In genomic region chr15:27665392-27665911, GRCm38 (mm10) we compare ENCODE assay signal across 9 mouse cellular contexts. TPM values are rescaled to one million over a fixed set of nuclear protein-coding genes. Genes with fewer than 3 reads are reported as not detected.
DNase-seq lines count a peak whose midpoint lies in the region; ATAC-seq lines count a peak whose summit lies in the region.
"Had no signal": no experiment of that assay in that cellular context is flagged by ENCODE, and none has a peak within 500 bp of the region (broad histone marks: within the 10 kb centered on the region; RNA-seq: fewer than 3 reads in every experiment).

No protein-coding gene starts in this region.

- no peaks in the 10 kb centered on the region for H3K36me3 ChIP-seq in hindbrain, embryonic 11.5 days (ENCODE audit: control insufficient read depth, insufficient read depth, low read length)
- no peaks in the 10 kb centered on the region for H3K36me3 ChIP-seq in hindbrain, embryonic 10.5 days
- H3K36me3 ChIP-seq in hindbrain, embryonic 14.5 days (replicated peaks; ENCODE audit: control insufficient read depth, insufficient read depth): no peaks in the 10 kb centered on the region
- H3K36me3 ChIP-seq: G1E had no signal

- peak; percentile 27 for DNase-seq in hindbrain, embryonic 11.5 days (ENCODE audit: low spot score)
- no peak for DNase-seq in hindbrain, embryonic 10.5 days (ENCODE audit: low spot score)
- peak; percentile 61 for DNase-seq in Muller cell, postnatal 12 days (ENCODE audit: inconsistent ontology term)
- DNase-seq in cerebellum, postnatal 36 days: peak; percentile 76
- DNase-seq in hindbrain, embryonic 14.5 days (ENCODE audit: low spot score): peak; percentile 64
- peak; percentile 65 for DNase-seq in lung, postnatal 14 days
- peak; percentile 24 for DNase-seq in yolk sac, embryonic 10.5 days (ENCODE audit: low spot score)
- DNase-seq in frontal cortex, adult 2 months (ENCODE audit: extremely low spot score in 1 of 2, low spot score in 1 of 2): no peak

- H3K9ac ChIP-seq in hindbrain, embryonic 11.5 days (ENCODE audit: low read depth, low read length): no peak overlapping the region
- 0 out of 2 replicates have a peak overlapping the region, but pooled peaks have one; percentile 2 for H3K9ac ChIP-seq in hindbrain, embryonic 14.5 days

- no peaks in the 10 kb centered on the region for H3K27me3 ChIP-seq in hindbrain, embryonic 11.5 days (ENCODE audit: control insufficient read depth, insufficient read depth, low read length)
- no peaks in the 10 kb centered on the region for H3K27me3 ChIP-seq in hindbrain, embryonic 10.5 days (ENCODE audit: insufficient read depth, poor library complexity, severe bottlenecking)
- no peaks in the 10 kb centered on the region for H3K27me3 ChIP-seq in hindbrain, embryonic 14.5 days (ENCODE audit: control insufficient read depth, insufficient read depth, low read length)

- H3K9me3 ChIP-seq in hindbrain, embryonic 11.5 days (ENCODE audit: control insufficient read depth, low read length): no peaks in the 10 kb centered on the region
- no peaks in the 10 kb centered on the region for H3K9me3 ChIP-seq in hindbrain, embryonic 10.5 days
- H3K9me3 ChIP-seq in hindbrain, embryonic 14.5 days (ENCODE audit: control insufficient read depth, low read length): no peaks in the 10 kb centered on the region
- H3K9me3 ChIP-seq: G1E had no signal

- no peak overlapping the region for H3K4me2 ChIP-seq in hindbrain, embryonic 11.5 days (replicated peaks; ENCODE audit: low read depth, low read length)
- H3K4me2 ChIP-seq in hindbrain, embryonic 14.5 days (replicated peaks): peak overlapping the region; percentile 41

- no peaks in the 10 kb centered on the region for H3K4me1 ChIP-seq in hindbrain, embryonic 11.5 days (replicated peaks; ENCODE audit: control insufficient read depth, insufficient read depth, low read length)
- H3K4me1 ChIP-seq in hindbrain, embryonic 10.5 days (replicated peaks): peaks cover 5% of the 10 kb centered on the region; the same call in 1 of the 2 replicates
- 0 out of 2 replicates have a peak, but pooled peaks cover 3% of the 10 kb centered on the region for H3K4me1 ChIP-seq in hindbrain, embryonic 14.5 days (replicated peaks; ENCODE audit: control insufficient read depth, insufficient read depth, low read length)

- no peak overlapping the region for H3K4me3 ChIP-seq in hindbrain, embryonic 11.5 days (ENCODE audit: low read depth, low read length)
- no peak overlapping the region for H3K4me3 ChIP-seq in hindbrain, embryonic 10.5 days
- H3K4me3 ChIP-seq in hindbrain, embryonic 14.5 days (replicated peaks; ENCODE audit: low read length): peak overlapping the region; percentile 12

- H3K27ac ChIP-seq in hindbrain, embryonic 11.5 days (ENCODE audit: low read depth, low read length): no peak overlapping the region
- no peak overlapping the region for H3K27ac ChIP-seq in hindbrain, embryonic 10.5 days
- H3K27ac ChIP-seq in hindbrain, embryonic 14.5 days: no peak overlapping the region

- ATAC-seq in hindbrain, embryonic 11.5 days (ENCODE audit: low FRiP score): no peak; the same call in 1 of the 2 replicates
- ATAC-seq in hindbrain, embryonic 14.5 days (ENCODE audit: low FRiP score): peak; percentile 64; the same call in 1 of the 2 replicates

- 59% methylated on average over 21 of the region's 21 CpGs for WGBS in hindbrain, embryonic 11.5 days
- WGBS in hindbrain, embryonic 10.5 days: 68% methylated on average over 21 of the region's 21 CpGs
- 30% methylated on average over 21 of the region's 21 CpGs for WGBS in hindbrain, embryonic 14.5 days

RNA-seq across cellular contexts. Expression of gene Otulinl, which starts 15.9 kb away (rescaled TPM):
- polyA plus RNA-seq in hindbrain, embryonic 11.5 days (2014; fragmentation: Nextera tagmentation; extraction: Ambion mirVana): 6.9 and 9.7 TPM in 2 replicates
- polyA plus RNA-seq in hindbrain, embryonic 10.5 days (2016; fragmentation: Nextera tagmentation; extraction: Ambion mirVana): 6.4 and 8.2 TPM in 2 replicates
- 15.2 and 16.2 TPM in 2 replicates for polyA plus RNA-seq in hindbrain, embryonic 14.5 days (2014; fragmentation: Nextera tagmentation; extraction: Ambion mirVana)
- 18.3 and 21.0 TPM in 2 replicates for polyA plus RNA-seq in frontal cortex, adult 2 months (2012; rRNA removed)
- polyA plus RNA-seq: G1E had no signal

RNA-seq across cellular contexts. Expression of gene Otulin, which starts 35.0 kb away (rescaled TPM):
- 31.8 and 32.0 TPM in 2 replicates for polyA plus RNA-seq in hindbrain, embryonic 11.5 days (2014; fragmentation: Nextera tagmentation; extraction: Ambion mirVana)
- 28.1 TPM in 2 replicates for polyA plus RNA-seq in hindbrain, embryonic 10.5 days (2016; fragmentation: Nextera tagmentation; extraction: Ambion mirVana)
- polyA plus RNA-seq in hindbrain, embryonic 14.5 days (2014; fragmentation: Nextera tagmentation; extraction: Ambion mirVana): 30.0 and 31.4 TPM in 2 replicates
- 23.6 and 25.4 TPM in 2 replicates for polyA plus RNA-seq in frontal cortex, adult 2 months (2012; rRNA removed)

Comparison
In these comparisons a context has a peak if more than half of its experiments do, and no peak if none do; other contexts are left out.
1. DNase-seq: peak in hindbrain, embryonic 11.5 days (single experiment), Muller cell, postnatal 12 days (single experiment), cerebellum, postnatal 36 days (2 of 2), hindbrain, embryonic 14.5 days (single experiment), lung, postnatal 14 days (single experiment) and yolk sac, embryonic 10.5 days (single experiment); none in hindbrain, embryonic 10.5 days (single experiment) and frontal cortex, adult 2 months (0 of 2).